Mouse (Mus musculus): ENCODE measurements around the gene Fam219b. TPM values are rescaled to one million over a fixed set of nuclear protein-coding genes. Genes with fewer than 3 reads are reported as not detected.

Gene Fam219b
- polyA plus RNA-seq, 1 experiment from 2014 or later, result 25.1 TPM

DNA sequence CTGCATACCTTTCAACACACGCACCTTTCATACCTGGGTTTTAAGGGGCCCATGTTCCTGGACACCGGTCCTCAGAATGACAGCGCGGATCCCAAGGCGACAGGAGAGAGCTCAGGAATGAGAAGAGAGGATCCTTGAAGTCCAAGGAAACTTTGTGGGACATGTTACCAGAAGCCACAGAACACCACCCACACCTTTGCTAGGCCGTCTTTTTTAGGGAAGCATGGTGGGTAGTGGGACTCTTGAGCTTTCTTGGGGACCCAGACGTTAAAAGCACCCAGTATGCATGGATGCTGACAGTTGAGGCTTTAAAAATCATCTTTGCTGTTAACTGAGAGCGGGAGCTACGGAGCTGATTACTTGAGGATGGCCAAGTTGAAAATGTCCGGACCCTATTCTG is 32.4 kb upstream of the Fam219b start:
- H3K9ac ChIP-seq, result no peak overlapping the region
- no peaks in the 10 kb centered on the region for H3K9me3 ChIP-seq
- peaks cover 38% of the 10 kb centered on the region for H3K4me1 ChIP-seq
- peak overlapping the region; percentile 91 for H3K4me2 ChIP-seq
- 43% methylated on average over 10 of the region's 10 CpGs for WGBS
- no peaks in the 10 kb centered on the region for H3K36me3 ChIP-seq
- no peak overlapping the region for H3K27ac ChIP-seq
- H3K27me3 ChIP-seq, result peaks cover 70% of the 10 kb centered on the region
- peak overlapping the region; percentile 49; the same call in 1 of the 2 replicates for H3K4me3 ChIP-seq
- ATAC-seq (ENCODE audit: insufficient number of reproducible peaks, insufficient read depth, low FRiP score, low TSS enrichment, low read depth), result no peak

DNA sequence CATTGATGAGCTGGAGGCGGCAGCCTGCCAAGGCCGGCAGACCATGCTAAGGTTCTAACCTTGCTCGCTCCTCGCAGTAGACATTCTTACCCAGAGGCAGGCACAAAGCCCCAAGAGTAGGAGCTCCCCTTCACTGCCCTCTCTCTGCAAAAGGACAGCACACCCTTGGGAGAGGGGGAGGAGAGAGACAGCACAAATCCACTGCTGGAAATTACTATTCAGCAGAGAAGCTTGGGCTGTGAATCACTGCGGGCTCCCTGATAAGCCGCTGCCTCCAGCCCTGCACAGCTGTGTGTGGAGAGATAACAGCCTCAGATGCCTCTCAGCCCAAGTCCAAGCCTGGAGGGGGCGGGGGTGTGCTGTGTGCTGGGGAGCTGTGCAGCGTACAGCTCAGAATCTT is 31.6 kb upstream of the Fam219b start:
- peaks cover 38% of the 10 kb centered on the region for H3K4me1 ChIP-seq
- H3K9ac ChIP-seq, result no peak overlapping the region
- no peak overlapping the region for H3K4me3 ChIP-seq
- no peak overlapping the region for H3K27ac ChIP-seq
- peaks cover 62% of the 10 kb centered on the region for H3K27me3 ChIP-seq
- no peaks in the 10 kb centered on the region for H3K9me3 ChIP-seq
- H3K36me3 ChIP-seq, result no peaks in the 10 kb centered on the region
- WGBS, result 11% methylated on average over 8 of the region's 8 CpGs
- no peak overlapping the region for H3K4me2 ChIP-seq
- ATAC-seq (ENCODE audit: insufficient number of reproducible peaks, insufficient read depth, low FRiP score, low TSS enrichment, low read depth), result no peak

DNA sequence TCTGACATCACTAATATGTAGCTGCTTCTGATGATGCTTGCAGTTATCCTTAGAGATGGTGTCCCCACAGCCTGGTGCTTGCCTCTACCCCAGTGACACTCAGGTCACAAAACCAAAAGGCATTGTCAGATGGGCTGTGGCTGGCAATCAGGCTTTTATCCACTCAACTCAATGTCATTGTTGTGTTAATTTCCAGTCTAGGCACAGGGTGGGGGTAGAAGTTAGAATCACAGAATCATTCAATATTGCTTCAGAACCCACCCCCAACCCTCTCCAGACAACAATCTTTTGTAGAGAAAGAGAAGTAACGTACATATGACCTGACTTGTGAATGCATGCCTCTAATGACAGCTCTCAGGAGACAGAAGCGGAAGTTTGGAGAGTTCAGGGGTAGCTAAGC is 26.8 kb upstream of the Fam219b start:
- H3K27me3 ChIP-seq, result peaks cover 13% of the 10 kb centered on the region
- no peak overlapping the region for H3K4me3 ChIP-seq
- WGBS, result 67% methylated on average over 2 of the region's 2 CpGs
- H3K36me3 ChIP-seq, result no peaks in the 10 kb centered on the region
- H3K9ac ChIP-seq, result no peak overlapping the region
- H3K4me1 ChIP-seq, result peaks cover 4% of the 10 kb centered on the region; the same call in 1 of the 2 replicates
- ATAC-seq (ENCODE audit: insufficient number of reproducible peaks, insufficient read depth, low FRiP score, low TSS enrichment, low read depth), result no peak
- no peaks in the 10 kb centered on the region for H3K9me3 ChIP-seq
- H3K27ac ChIP-seq, result no peak overlapping the region
- no peak overlapping the region for H3K4me2 ChIP-seq

DNA sequence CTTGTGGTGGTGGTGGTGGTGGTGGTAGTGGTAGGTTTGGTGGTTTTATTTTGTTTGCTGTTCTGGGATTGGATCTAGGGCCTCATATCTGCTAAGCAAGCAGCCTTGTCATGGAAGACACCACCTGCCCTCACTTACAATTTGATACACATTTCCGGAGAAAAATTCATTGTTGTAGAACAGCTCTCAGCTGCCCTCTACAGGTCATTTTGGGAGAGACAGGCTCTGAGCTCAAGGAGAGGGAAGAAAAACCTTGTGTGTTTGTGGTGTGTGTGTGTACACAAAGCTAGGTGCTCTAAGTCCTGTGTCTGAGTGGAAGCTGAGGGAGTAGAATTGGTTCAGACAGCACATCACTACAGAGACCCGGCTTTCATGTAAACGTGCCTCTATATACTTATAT is 20.2 kb upstream of the Fam219b start:
- 9% methylated on average over 3 of the region's 3 CpGs for WGBS
- Histone ChIP-seq H3K9me3 (no peaks in the 10 kb centered on the region), H3K4me1 (peaks cover 10% of the 10 kb centered on the region), H3K36me3 (no peaks in the 10 kb centered on the region), H3K27ac (no peak overlapping the region), H3K4me2 (no peak overlapping the region), H3K9ac (no peak overlapping the region), H3K27me3 (no peaks in the 10 kb centered on the region), H3K4me3 (no peak overlapping the region)
- no peak for ATAC-seq (ENCODE audit: insufficient number of reproducible peaks, insufficient read depth, low FRiP score, low TSS enrichment, low read depth)

DNA sequence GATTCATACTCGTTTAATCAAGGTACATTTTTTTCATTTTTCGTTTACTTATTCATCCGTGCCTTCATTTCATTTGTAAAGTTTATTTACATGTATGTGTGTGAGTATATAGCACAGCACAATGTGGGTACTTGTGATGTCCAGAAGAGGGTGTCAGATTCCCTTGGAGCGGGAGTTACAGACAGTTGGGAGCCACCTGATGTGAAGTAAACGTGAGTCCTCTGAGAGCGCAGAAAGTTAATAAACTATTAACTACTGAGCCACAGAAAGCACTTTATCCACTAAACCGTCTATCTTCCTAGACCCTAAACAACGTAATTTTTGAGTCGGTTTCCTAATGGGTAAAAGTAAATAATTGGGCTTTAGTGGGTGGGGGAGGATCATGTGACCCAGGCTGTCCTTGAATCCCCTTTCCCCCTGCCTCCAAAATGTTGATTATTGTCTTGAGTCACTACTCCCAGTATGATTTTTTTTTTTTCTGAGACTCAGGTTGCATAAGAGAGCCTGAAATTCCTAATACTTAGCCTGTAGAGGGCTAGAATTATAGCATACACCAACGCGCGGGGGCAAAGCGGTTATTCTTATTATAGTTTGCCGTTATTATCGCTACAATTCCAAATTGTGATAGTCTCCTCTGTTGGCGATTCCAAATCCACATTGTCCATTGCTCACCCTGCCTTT is 16.8 kb upstream of the Fam219b start:
- no peak; the same call in 1 of the 2 replicates for ATAC-seq (ENCODE audit: insufficient number of reproducible peaks, insufficient read depth, low FRiP score, low TSS enrichment, low read depth)
- WGBS, result 22% methylated on average over 16 of the region's 16 CpGs

DNA sequence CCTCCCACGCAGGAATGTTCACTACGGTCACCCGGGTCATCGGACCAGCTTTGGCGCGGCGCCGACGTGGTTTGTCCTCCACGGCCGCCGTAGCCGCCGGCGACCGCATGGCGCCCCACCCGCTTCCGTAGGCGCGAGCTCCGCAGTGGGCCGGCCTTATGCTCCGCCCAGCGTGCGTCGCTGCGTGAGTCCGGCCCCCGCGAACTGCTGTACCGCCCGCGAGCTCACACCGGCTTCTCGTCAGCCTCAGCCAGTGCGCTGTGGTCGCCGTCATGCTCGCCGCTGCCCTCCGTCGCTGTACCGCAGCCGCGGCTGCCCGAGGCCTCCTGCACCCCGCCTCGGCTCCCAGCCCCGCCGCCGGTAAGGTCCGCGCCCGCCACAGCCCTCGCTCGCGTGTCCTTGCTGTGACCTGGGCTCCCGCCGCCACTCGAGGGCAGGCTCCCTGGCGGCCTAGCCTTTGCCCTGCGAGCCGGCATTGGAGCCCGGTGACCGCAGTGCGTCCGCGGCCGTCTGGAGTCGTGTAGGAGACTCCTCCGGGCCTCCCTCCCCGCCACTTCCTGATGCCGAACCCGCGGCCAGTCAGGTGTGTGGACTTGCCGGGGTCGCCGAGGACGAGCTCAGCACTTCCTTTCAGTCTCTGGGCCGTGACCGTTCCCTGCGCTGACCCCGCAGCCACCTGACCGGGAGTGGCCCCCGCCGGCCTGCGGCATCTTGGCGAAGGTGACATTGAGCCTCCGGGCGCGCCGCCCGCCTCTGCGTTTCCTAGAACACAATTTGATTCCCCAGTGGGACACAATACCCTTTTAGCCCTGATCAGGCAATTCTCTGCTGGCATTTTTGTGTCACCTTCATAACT is 16.0 kb upstream of the Fam219b start, which contains the start of gene Cox5a:
TSS of gene Cox5a (plus strand) at position 219 of the 856 bp plus-strand sequence.
- Histone ChIP-seq H3K4me3 (peak within 1 kb of the TSS; percentile 99), H3K4me1 (peaks cover 18% of the 10 kb centered on the region), H3K27ac (peak within 1 kb of the TSS; percentile 82), H3K9ac (peak within 1 kb of the TSS; percentile 96), H3K27me3 (no peaks in the 10 kb centered on the region), H3K36me3 (no peaks in the 10 kb centered on the region), H3K4me2 (peak within 1 kb of the TSS; percentile 88), H3K9me3 (no peaks in the 10 kb centered on the region)
- peak; percentile 95 for ATAC-seq (ENCODE audit: insufficient number of reproducible peaks, insufficient read depth, low FRiP score, low TSS enrichment, low read depth)
- WGBS, result under 1% methylated on average over 95 of the region's 95 CpGs

More for the DNA sequence above, 16.8 kb upstream of the Fam219b start:
- Histone ChIP-seq H3K27me3 (no peaks in the 10 kb centered on the region), H3K9ac (peak overlapping the region; percentile 96), H3K27ac (peak overlapping the region; percentile 82; the same call in 1 of the 2 replicates), H3K4me3 (peak overlapping the region; percentile 99), H3K4me2 (peak overlapping the region; percentile 88), H3K9me3 (no peaks in the 10 kb centered on the region), H3K4me1 (peaks cover 18% of the 10 kb centered on the region), H3K36me3 (no peaks in the 10 kb centered on the region)

DNA sequence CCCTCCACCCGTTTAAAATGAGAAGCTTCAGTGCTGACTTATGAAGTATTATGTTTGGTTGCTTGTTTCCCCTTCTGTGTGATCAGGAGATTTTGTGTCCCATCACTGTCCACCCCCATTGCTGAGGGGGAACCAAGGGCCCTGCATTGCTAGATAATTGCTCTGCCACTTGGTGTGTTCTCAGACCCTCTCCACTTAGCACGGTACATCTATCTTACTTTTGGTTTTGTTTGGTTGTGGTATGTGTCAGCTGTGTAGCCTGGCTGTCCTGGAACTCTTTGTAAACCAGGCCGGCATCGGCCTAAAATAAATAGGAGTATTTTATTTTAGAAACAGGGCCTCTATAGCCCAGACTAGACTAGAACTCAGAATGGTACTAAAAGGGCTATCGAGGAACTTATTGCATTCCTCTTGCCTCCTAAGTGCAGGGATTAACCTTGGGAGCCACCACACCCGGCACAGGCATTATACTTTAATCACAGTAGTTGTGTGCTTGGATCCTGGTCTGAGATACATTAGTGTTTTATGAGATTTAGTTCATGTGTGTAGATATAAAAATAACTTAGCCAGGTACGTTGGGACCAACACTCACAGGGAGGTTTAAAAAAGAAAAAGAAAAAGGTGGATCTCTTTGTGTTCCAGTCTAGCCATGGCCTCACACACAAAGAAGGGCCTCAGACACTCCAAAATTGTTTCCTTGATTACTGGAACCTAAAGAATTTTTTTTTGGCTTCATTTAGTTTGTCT is 15.0 kb upstream of the Fam219b start:
- H3K27ac ChIP-seq, result no peak overlapping the region
- 41% methylated on average over 7 of the region's 7 CpGs for WGBS
- H3K4me2 ChIP-seq, result peak overlapping the region; percentile 88
- peak overlapping the region; percentile 99 for H3K4me3 ChIP-seq
- no peaks in the 10 kb centered on the region for H3K36me3 ChIP-seq
- H3K27me3 ChIP-seq, result no peaks in the 10 kb centered on the region
- peaks cover 18% of the 10 kb centered on the region for H3K4me1 ChIP-seq
- ATAC-seq (ENCODE audit: insufficient number of reproducible peaks, insufficient read depth, low FRiP score, low TSS enrichment, low read depth), result no peak
- H3K9ac ChIP-seq, result peak overlapping the region; percentile 96
- H3K9me3 ChIP-seq, result no peaks in the 10 kb centered on the region

DNA sequence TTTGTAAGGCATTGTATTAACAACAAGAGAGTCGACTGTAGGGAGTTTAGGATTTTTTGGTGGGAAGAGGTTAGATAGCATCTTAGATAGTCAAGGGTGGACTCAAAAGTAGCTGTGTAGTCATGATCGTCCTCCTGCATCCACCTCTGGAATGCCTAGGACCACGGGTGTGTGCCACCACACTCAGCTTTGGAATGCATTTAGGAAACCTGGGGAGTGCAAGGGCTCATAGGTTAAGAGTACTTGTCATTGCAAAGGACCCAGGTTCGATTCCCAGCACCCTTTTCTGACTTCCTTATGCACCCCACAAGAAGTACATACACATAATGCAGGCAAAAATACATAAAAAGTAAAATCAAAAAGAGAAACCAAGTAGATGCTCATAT is 14.5 kb upstream of the Fam219b start:
- 73% methylated on average over 4 of the region's 4 CpGs for WGBS
- peak overlapping the region; percentile 88 for H3K4me2 ChIP-seq
- H3K36me3 ChIP-seq, result no peaks in the 10 kb centered on the region
- H3K4me3 ChIP-seq, result no peak overlapping the region; the same call in 1 of the 2 replicates
- H3K9me3 ChIP-seq, result no peaks in the 10 kb centered on the region
- H3K9ac ChIP-seq, result no peak overlapping the region
- no peak for ATAC-seq (ENCODE audit: insufficient number of reproducible peaks, insufficient read depth, low FRiP score, low TSS enrichment, low read depth)
- H3K27me3 ChIP-seq, result no peaks in the 10 kb centered on the region
- no peak overlapping the region for H3K27ac ChIP-seq
- peaks cover 18% of the 10 kb centered on the region for H3K4me1 ChIP-seq

DNA sequence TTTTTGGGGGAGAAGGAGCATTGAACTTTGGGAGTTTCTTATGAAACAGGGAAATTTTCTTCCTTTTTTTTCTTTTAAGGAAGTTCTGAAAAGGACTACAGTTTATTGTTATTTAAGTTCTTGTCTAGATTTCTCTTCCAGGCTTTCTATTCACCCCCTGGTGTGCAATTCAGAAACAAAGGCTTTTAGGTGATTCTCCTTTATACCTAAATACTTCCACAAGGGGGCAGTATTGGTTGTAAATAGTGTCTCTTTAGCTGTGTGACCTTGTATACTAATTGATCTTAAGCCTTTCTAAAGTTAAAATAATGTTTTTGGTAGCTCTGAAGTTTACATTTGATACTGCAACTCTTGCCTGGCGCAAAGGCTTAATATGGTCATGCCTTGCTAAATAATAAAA is 13.6 kb upstream of the Fam219b start:
- WGBS, result 90% methylated on average over 1 of the region's 1 CpGs

DNA sequence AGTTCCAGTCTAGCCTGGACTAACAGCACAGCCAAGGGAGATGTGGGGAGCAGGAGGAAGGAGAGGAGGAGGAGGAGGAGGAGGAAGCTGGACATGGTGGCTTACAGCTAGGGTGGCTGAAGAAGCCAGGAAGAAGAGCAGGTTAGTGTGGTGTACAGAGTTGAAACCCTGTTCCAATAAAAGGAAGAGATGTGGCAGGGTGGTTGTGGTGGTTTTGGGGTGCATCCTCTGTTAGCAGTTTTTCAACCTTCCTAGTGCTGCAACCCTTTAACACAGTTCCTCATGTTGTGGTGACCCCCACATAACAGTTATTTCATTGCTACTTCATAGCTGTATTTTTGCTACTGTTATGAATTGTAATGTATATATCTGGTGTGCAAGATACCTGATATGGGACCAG is 12.9 kb upstream of the Fam219b start:
- Histone ChIP-seq H3K9ac (no peak overlapping the region), H3K9me3 (no peaks in the 10 kb centered on the region), H3K4me2 (no peak overlapping the region), H3K4me1 (peaks cover 18% of the 10 kb centered on the region), H3K27ac (no peak overlapping the region), H3K27me3 (no peaks in the 10 kb centered on the region), H3K36me3 (peaks cover 7% of the 10 kb centered on the region), H3K4me3 (no peak overlapping the region)
- ATAC-seq (ENCODE audit: insufficient number of reproducible peaks, insufficient read depth, low FRiP score, low TSS enrichment, low read depth), result no peak

More for the DNA sequence above, 13.6 kb upstream of the Fam219b start:
- no peak for ATAC-seq (ENCODE audit: insufficient number of reproducible peaks, insufficient read depth, low FRiP score, low TSS enrichment, low read depth)
- H3K4me1 ChIP-seq, result peaks cover 18% of the 10 kb centered on the region
- no peak overlapping the region for H3K9ac ChIP-seq
- no peak overlapping the region for H3K27ac ChIP-seq
- no peak overlapping the region for H3K4me2 ChIP-seq
- no peaks in the 10 kb centered on the region for H3K9me3 ChIP-seq
- H3K36me3 ChIP-seq, result peaks cover under 1% of the 10 kb centered on the region; the same call in 1 of the 2 replicates
- H3K27me3 ChIP-seq, result no peaks in the 10 kb centered on the region
- no peak overlapping the region for H3K4me3 ChIP-seq

DNA sequence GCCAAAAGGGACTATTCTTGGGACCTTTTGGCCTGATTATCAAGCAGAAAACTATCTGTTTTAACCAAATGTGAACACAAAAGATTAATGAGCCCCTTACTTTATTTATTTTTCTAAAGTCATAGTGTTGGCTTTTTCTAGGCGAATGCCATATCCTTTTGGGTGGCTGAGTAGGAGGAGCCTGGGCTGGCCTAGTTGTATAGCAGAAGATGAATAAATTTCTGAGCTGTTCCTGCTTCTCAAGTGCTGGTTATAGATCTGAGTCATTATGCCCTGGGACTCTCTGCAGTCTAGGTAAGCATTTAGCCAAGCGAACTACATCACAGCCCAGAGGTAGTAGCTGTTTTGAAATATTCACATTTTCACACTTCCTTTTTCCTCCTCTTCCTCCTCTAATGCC is 11.8 kb upstream of the Fam219b start:
- 88% methylated on average over 2 of the region's 2 CpGs for WGBS
- no peak overlapping the region for H3K9ac ChIP-seq
- no peak overlapping the region for H3K4me3 ChIP-seq
- no peaks in the 10 kb centered on the region for H3K27me3 ChIP-seq
- no peak for ATAC-seq (ENCODE audit: insufficient number of reproducible peaks, insufficient read depth, low FRiP score, low TSS enrichment, low read depth)
- no peak overlapping the region for H3K27ac ChIP-seq
- H3K4me1 ChIP-seq, result peaks cover 15% of the 10 kb centered on the region
- H3K9me3 ChIP-seq, result no peaks in the 10 kb centered on the region
- H3K36me3 ChIP-seq, result peaks cover 7% of the 10 kb centered on the region
- H3K4me2 ChIP-seq, result no peak overlapping the region
